Mouse (Mus musculus) ES-E14 (cell line): Measurements from ENCODE around the gene Exo5. TPM values are rescaled to one million over a fixed set of nuclear protein-coding genes. Genes with fewer than 3 reads are reported as not detected.
A peak's percentile ranks its signal among the peaks of the same experiment; 100 is the strongest.

Source experiments
- DNase-seq: peaks from one replicate; pipeline ENCODE4 v3.0.0-alpha.2; 2013; ENCODE audit warnings: low read depth, low spot score
- H3K27ac ChIP-seq: 2 replicates; pipeline ENCODE4 v1.5.1; 2012; ENCODE audit warnings: low read depth, mild to moderate bottlenecking, low read length, moderate library complexity, mixed read lengths; ENCODE audit not compliant: poor library complexity, insufficient read depth, severe bottlenecking
- H3K36me3 ChIP-seq: 2 replicates; pipeline ENCODE4 v1.6.1; 2012; ENCODE audit warnings: mild to moderate bottlenecking, low read length, moderate library complexity, mixed read lengths; ENCODE audit not compliant: control insufficient read depth, poor library complexity, insufficient read depth, severe bottlenecking
- H3K4me1 ChIP-seq, 2 experiments: fragments of 150-350 bp in 1 of 2; sonication (generic) in 1 of 2; 2 replicates each; pipeline ENCODE4 v1.6.1; 2012; ENCODE audit warnings: low read length in 2 of 2, mild to moderate bottlenecking in 1 of 2, mixed read lengths in 1 of 2; ENCODE audit not compliant: control insufficient read depth in 2 of 2, insufficient read depth in 2 of 2, poor library complexity in 1 of 2
- H3K4me3 ChIP-seq, 2 experiments: fragments of 150-350 bp in 1 of 2; sonication (generic) in 1 of 2; 2 replicates each; pipeline ENCODE4 v1.5.1; 2012; ENCODE audit warnings: low read length in 2 of 2, low read depth in 1 of 2, mild to moderate bottlenecking in 1 of 2, mixed read lengths in 1 of 2; ENCODE audit not compliant: insufficient read depth in 1 of 2, poor library complexity in 1 of 2, severe bottlenecking in 1 of 2
- H3K9ac ChIP-seq: 2 replicates; pipeline ENCODE4 v1.6.1; 2012; ENCODE audit warnings: low read depth, mild to moderate bottlenecking, low read length, mixed read lengths; ENCODE audit not compliant: poor library complexity, insufficient read depth, severe bottlenecking
- H3K9me3 ChIP-seq: fragments of 150-350 bp; sonication (generic); 2 replicates; pipeline ENCODE4 v1.6.1; 2012; ENCODE audit warnings: low read depth, mild to moderate bottlenecking, low read length; ENCODE audit not compliant: control insufficient read depth, insufficient read depth
- CHD2 ChIP-seq: IDR thresholded peaks from 2 replicates; pipeline ENCODE4 v1.6.1; 2014; ENCODE audit warnings: mild to moderate bottlenecking, low read depth, low read length, inconsistent platforms
- HCFC1 ChIP-seq: IDR thresholded peaks from 2 replicates; pipeline ENCODE4 v1.6.1; 2012; ENCODE audit warnings: low read length, inconsistent platforms, borderline replicate concordance; ENCODE audit not compliant: insufficient read depth
- MAFK ChIP-seq: IDR thresholded peaks from 2 replicates; pipeline ENCODE4 v1.6.1; 2014; ENCODE audit warnings: mild to moderate bottlenecking, low read depth, low read length, inconsistent platforms; ENCODE audit not compliant: insufficient read depth
- ZC3H11A ChIP-seq: IDR thresholded peaks from 2 replicates; pipeline ENCODE4 v1.6.1; 2012; ENCODE audit warnings: low read depth, mild to moderate bottlenecking, inconsistent platforms, low read length, borderline replicate concordance
- ZNF384 ChIP-seq: IDR thresholded peaks from 2 replicates; pipeline ENCODE4 v1.6.1; 2012; ENCODE audit warnings: low read depth, low read length, inconsistent platforms
- in situ Hi-C, 2 experiments: fragments of 600-800 bp; cut with MboI; formaldehyde crosslinking; loops; one replicate each; pipeline ENCODE4 v1.15.1; 2025; ENCODE audit warnings: low sequenced_read_pairs in 2 of 2, inconsistent platforms in 1 of 2; ENCODE audit not compliant: unreplicated experiment in 2 of 2
- total RNA-seq: library from RNA; depleted of rRNA; stranded (reverse); fragments of 300-350 nt; gene quantifications from 2 replicates; pipeline ENCODE4 v1.2.3, GENCODE M21; 2012

Exo5 gene
- total RNA-seq, 1 experiment = 13.3 TPM

- no peak overlapping the region for H3K27ac ChIP-seq
- H3K9ac ChIP-seq = no peak overlapping the region
- H3K4me3 ChIP-seq = no peak overlapping the region
- no peaks in the 10 kb centered on the region for H3K36me3 ChIP-seq
- no peak for DNase-seq
- H3K4me1 ChIP-seq = no peaks in the 10 kb centered on the region
- in situ Hi-C loops = no loop called here
- TF ChIP-seq HCFC1 (no peak), ZC3H11A (no peak), ZNF384 (no peak), MAFK (no peak), CHD2 (no peak)
- H3K9me3 ChIP-seq = no peaks in the 10 kb centered on the region
Observed at GRCm38 (mm10) chr4:120953667-120954066, 28.9 kb upstream of the Exo5 start.

- TF ChIP-seq ZC3H11A = no peak
- no peak for TF ChIP-seq CHD2
- TF ChIP-seq HCFC1 = no peak
- no peak for TF ChIP-seq MAFK
- TF ChIP-seq ZNF384 = no peak
- Histone ChIP-seq H3K36me3 (no peaks in the 10 kb centered on the region), H3K4me1 (no peaks in the 10 kb centered on the region), H3K9me3 (no peaks in the 10 kb centered on the region), H3K9ac (no peak overlapping the region), H3K4me3 (no peak overlapping the region), H3K27ac (no peak overlapping the region)
- no peak for DNase-seq
- in situ Hi-C loops = no loop called here
Observed at GRCm38 (mm10) chr4:120953038-120953437, 28.2 kb upstream of the Exo5 start.

GRCm38 (mm10) chr4:120952163-120952562 lies 27.3 kb upstream of the Exo5 start:
- Histone ChIP-seq H3K4me3 (peak overlapping the region in 1 of 2 experiments; percentile 93; a peak in 2 of 4 replicates), H3K4me1 (no peaks in the 10 kb centered on the region), H3K9me3 (no peaks in the 10 kb centered on the region), H3K9ac (no peak overlapping the region), H3K36me3 (no peaks in the 10 kb centered on the region; the same call in 1 of the 2 replicates), H3K27ac (no peak overlapping the region)
- DNase-seq = peak; percentile 3
- in situ Hi-C loops = no loop called here
- TF ChIP-seq ZNF384 (no peak), MAFK (no peak), ZC3H11A (no peak), CHD2 (no peak), HCFC1 (no peak)

GRCm38 (mm10) chr4:120951428-120951973 lies 26.7 kb upstream of the Exo5 start, which contains the start of gene Zfp69:
TSS of gene Zfp69 (minus strand) at chr4:120951699.
- in situ Hi-C loops = no loop called here
- H3K9me3 ChIP-seq = no peaks in the 10 kb centered on the region
- peak within 1 kb of the TSS; percentile 78 to 93 for H3K4me3 ChIP-seq
- H3K4me1 ChIP-seq = no peaks in the 10 kb centered on the region
- TF ChIP-seq ZC3H11A (no peak), MAFK (no peak), HCFC1 (no peak), CHD2 (no peak), ZNF384 (no peak)
- H3K27ac ChIP-seq = no peak within 1 kb of the TSS
- peak within 1 kb of the TSS; percentile 74 for H3K9ac ChIP-seq
- no peaks in the 10 kb centered on the region; the same call in 1 of the 2 replicates for H3K36me3 ChIP-seq
- DNase-seq = peak; percentile 46
